Mouse (Mus musculus): ENCODE data around the gene Mlec.

GRCm38 (mm10) chr5:115174554-115174953 is 16.6 kb upstream of the Mlec start:
- TF ChIP-seq CTCF (IDR thresholded peaks at IDR 0.05) (peak; percentile 50), EP300 (IDR thresholded peaks at IDR 0.05) (no peak)

Data from lung, postnatal 0 days (tissue).